Mouse (Mus musculus): Measurements from ENCODE around the gene Apaf1.

Gene Apaf1

DNA sequence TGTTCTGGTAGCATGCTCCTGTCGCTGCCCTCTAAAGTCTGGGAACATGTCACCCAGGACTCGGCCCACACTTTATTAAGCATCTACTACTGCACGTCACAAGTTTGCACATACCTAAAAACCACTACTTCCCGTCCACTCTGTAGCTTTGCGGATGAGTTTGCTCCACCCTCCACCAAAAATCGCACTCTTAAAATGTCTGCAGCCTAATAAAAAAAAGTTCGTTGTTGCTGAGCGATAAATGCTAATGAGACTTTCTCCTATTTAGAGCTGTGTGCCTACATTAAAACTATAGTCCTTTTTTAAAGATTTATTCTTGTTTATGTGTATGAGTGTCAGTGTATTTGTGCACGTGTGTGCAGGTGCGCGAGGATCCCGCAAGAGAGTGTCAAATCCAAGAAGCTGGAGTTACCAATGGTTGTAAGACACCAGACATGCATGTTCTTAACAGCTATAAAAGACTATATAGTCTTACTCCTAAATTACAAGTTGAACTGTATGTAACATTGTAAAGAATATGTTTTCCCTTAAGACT is 890 bp upstream of the Apaf1 start:
- in situ Hi-C loops (cut with MboI; ENCODE audit: unreplicated experiment in 2 of 2): no loop called here

GRCm38 (mm10) chr10:91081959-91082507 is 537 bp downstream of the Apaf1 start:
- in situ Hi-C loops (cut with MboI; ENCODE audit: unreplicated experiment in 2 of 2): no loop called here

- in situ Hi-C loops (cut with MboI; ENCODE audit: unreplicated experiment in 2 of 2): no loop called here
Measured at GRCm38 (mm10) chr10:91080540-91080939, 2.0 kb downstream of the Apaf1 start.

DNA sequence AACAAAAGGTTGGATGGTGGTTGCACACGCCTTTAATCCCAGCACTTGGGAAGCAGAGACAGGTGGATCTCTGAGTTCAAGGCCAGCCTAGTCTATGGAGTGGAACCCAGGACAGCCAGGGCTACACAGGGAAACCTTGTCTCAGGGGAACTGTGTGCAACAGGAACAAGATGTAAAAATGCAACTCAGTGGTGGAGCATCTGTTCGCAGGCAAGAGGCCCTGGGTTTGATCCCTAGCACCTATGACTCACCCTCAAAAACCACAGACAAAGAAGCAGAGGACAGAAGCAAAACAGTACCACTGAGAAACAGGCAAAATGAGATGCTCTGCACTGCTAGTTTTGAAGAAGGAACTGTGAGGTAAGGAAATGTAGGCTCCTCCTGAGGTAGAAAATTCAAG is 5.9 kb downstream of the Apaf1 start:
- in situ Hi-C loops (cut with MboI; ENCODE audit: unreplicated experiment in 2 of 2): no loop called here

- in situ Hi-C loops (cut with MboI; ENCODE audit: unreplicated experiment in 2 of 2): loop anchor here (5.0 to 25.0 kb wide), 3 partner anchors 69 to 1939 kb away; partner anchors contain the start of gene Nedd1 (in 2 of the 2)
Measured at GRCm38 (mm10) chr10:91073345-91073744, 9.2 kb downstream of the Apaf1 start.

DNA sequence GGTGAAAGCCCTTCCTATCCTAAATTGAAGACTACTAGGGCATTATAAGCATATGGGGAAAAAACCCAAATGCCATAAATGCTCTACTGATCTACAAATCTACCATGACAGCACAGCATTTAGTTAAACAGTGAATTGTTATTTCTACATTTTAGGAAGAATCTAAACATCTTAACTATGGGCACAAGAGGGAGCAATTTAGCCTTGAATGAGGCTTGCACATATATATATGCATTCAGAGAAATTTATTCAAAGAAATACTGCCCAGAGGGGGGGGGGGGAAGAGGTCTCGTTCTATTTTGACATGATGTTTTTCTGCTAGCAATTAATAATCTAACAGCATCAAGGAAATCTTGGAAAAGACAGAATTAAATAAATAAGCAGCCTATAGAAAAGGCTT is 10.8 kb downstream of the Apaf1 start:
- in situ Hi-C loops (cut with MboI; ENCODE audit: unreplicated experiment in 2 of 2): loop anchor here (5.0 to 25.0 kb wide), 3 partner anchors 71 to 1941 kb away; partner anchors contain the start of gene Nedd1 (in 2 of the 2)

DNA sequence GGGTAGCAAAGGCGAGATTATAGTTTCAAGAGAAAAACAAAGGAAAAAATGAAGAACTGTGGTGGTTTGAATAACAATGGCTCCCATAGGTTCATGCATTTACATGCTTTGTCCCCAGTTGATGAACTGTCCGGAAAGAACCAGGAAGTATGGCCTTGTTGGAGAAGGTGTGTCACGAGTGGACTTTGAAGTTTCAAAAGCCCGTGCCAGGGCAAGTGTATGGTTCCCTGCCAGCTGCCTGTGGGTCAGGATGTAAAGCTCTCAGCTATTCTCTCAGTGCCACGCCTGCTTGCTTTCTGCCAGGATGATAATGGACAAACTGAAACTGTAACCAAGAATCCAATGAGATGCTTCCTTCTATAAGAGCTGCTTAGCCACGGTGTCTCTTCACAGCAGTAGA is 20.2 kb downstream of the Apaf1 start:
- in situ Hi-C loops (cut with MboI; ENCODE audit: unreplicated experiment in 2 of 2): loop anchor here (25.0 kb wide), 2 partner anchors 1650 to 1950 kb away; partner anchors contain the start of gene Nedd1 (in 2 of the 2)

DNA sequence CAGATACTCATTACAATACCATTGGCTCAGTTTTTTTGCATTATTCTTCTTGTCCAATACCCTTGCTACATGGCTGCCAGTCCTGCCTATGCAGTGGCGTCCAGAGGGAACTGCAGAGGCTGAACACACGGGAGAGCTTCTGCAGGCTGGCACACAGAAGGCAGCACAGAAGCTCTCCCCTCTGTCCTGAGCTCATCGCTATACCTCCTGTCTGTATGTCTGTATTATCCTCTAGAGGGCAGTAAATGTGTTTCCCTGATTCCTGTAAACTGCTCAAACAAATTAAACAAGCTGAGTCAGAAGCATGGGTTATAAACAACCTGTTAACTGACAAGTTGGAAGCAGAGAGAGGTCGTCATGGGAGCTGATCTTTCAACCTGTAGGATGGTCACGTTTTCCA is 21.8 kb downstream of the Apaf1 start:
- in situ Hi-C loops (cut with MboI; ENCODE audit: unreplicated experiment in 2 of 2): loop anchor here (25.0 kb wide), 2 partner anchors 1652 to 1952 kb away; partner anchors contain the start of gene Nedd1 (in 2 of the 2)

- in situ Hi-C loops (cut with MboI; ENCODE audit: unreplicated experiment in 2 of 2): loop anchor here (25.0 kb wide), 2 partner anchors 1660 to 1960 kb away; partner anchors contain the start of gene Nedd1 (in 2 of the 2)
Measured at GRCm38 (mm10) chr10:91052734-91053133, 29.8 kb downstream of the Apaf1 start.

DNA sequence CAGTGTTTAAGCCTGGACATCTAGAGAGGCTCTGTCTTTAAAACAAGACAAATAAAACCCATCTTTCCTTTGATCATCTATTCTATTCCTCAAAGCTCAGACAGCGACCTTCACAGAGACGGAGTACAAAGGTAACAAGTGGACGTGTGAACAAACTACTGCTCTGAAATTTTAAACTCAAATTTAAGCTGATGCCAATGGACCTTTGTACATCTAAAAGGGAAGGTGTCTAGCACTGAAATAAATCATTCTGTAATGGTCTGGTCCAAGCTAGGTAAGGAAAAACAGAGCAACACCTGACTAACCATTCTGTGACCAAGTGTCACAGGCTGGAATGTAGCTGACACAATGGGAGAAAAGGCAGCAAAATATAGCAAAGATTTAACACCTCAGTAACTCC is 31.4 kb downstream of the Apaf1 start:
- in situ Hi-C loops (cut with MboI; ENCODE audit: unreplicated experiment in 2 of 2): loop anchor here (25.0 kb wide), 2 partner anchors 1661 to 1961 kb away; partner anchors contain the start of gene Nedd1 (in 2 of the 2)

- in situ Hi-C loops (cut with MboI; ENCODE audit: unreplicated experiment in 2 of 2): loop anchor here (25.0 kb wide), 3 partner anchors 812 to 1963 kb away; partner anchors contain the start of gene Nedd1 (in 2 of the 2)
Measured at GRCm38 (mm10) chr10:91049696-91050095, 32.9 kb downstream of the Apaf1 start.

DNA sequence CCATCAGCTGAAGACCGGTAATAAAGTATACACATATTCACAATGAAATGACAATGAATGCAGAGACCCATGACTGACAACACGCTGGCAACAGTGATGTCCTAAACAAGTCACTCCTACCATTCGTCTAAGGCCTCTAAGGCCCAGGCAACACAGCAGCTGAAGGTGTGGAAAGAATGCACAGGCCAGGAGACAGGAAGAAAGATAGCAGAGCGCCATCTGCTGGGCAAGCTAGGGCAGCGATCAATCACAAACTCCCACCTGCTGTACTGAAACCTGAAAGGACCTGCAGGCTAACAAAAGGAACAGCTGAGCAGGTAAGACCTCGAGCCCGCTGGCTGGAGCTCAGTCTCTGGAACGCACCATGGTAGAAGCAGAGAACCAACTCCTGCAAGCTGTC is 48.6 kb downstream of the Apaf1 start:
- in situ Hi-C loops (cut with MboI; ENCODE audit: unreplicated experiment in 2 of 2): loop anchor here (5.0 to 25.0 kb wide), 6 partner anchors 172 to 949 kb away; no protein-coding TSS in a partner anchor

- in situ Hi-C loops (cut with MboI; ENCODE audit: unreplicated experiment in 2 of 2): loop anchor here (5.0 to 25.0 kb wide), 6 partner anchors 170 to 948 kb away; no protein-coding TSS in a partner anchor
Measured at GRCm38 (mm10) chr10:91032399-91032798, 50.2 kb downstream of the Apaf1 start.

DNA sequence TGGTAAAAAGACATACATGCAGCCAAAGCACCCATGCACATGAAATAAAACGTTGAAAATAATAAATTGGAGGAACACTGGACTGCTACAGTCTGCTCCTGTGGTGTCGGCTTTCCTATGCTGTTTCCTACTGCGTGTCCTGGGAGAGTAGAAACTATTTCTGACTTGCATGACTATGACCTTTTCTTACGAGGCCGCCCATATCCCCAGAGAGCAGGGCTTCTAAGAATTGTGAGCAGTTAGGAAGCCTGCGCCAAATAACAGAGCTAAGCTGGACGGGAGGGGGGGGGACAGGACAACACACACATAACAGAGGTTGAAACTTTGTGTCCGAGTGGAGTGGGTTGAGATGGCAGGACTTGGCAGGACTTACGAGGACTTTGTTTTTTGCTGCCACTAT is 51.4 kb downstream of the Apaf1 start:
- in situ Hi-C loops (cut with MboI; ENCODE audit: unreplicated experiment in 2 of 2): loop anchor here (5.0 to 25.0 kb wide), 6 partner anchors 169 to 946 kb away; no protein-coding TSS in a partner anchor

- in situ Hi-C loops (cut with MboI; ENCODE audit: unreplicated experiment in 2 of 2): loop anchor here in 1 of 2 experiments (25.0 kb wide), 1 partner anchor 792 kb away; no protein-coding TSS in a partner anchor
Measured at GRCm38 (mm10) chr10:91029002-91029539, 53.5 kb downstream of the Apaf1 start.

DNA sequence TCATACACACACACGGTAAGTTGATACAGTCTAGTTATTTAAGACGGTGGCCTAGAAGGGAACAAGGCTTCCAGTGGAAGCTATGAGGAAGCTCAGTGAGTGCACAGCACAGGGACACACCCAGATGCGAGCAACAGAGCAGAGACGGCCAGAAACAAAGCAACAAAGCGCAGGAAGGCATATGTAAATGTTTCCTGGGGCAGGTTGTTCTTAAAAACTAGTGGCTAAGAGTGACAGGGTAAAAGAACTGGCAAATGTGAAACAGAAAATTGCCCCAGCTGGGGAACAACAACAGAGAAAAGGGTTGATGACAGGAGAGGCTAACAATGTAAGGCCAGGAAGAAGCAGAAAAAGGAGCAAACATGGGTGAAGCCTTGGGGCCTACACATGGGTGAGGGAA is 54.6 kb downstream of the Apaf1 start:
- in situ Hi-C loops (cut with MboI; ENCODE audit: unreplicated experiment in 2 of 2): loop anchor here in 1 of 2 experiments (25.0 kb wide), 1 partner anchor 791 kb away; no protein-coding TSS in a partner anchor

DNA sequence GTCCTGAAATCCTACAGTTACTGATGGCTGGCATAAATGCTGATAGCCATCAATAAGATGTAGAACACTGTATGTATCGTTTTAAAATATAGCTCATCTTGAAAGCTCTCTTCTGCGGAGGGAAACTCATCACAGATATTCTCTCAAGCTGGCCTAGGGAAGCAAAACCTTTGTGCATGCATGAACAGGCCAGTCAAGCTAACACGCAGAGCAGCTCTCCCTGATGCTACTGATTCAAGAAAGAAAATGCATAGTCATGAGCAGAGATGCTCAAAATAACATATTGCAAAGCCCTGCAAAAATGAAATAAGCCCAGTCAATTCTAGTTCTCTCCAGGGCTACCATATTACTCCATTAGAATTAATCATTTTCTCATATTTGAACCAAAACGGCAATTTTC is 55.1 kb downstream of the Apaf1 start:
- in situ Hi-C loops (cut with MboI; ENCODE audit: unreplicated experiment in 2 of 2): loop anchor here in 1 of 2 experiments (25.0 kb wide), 1 partner anchor 790 kb away; no protein-coding TSS in a partner anchor

GRCm38 (mm10) chr10:91005858-91006538 is 76.6 kb downstream of the Apaf1 start:
- in situ Hi-C loops (cut with MboI; ENCODE audit: unreplicated experiment in 2 of 2): no loop called here

- in situ Hi-C loops (cut with MboI; ENCODE audit: unreplicated experiment in 2 of 2): no loop called here
Measured at GRCm38 (mm10) chr10:91001421-91001820, 81.1 kb downstream of the Apaf1 start.

DNA sequence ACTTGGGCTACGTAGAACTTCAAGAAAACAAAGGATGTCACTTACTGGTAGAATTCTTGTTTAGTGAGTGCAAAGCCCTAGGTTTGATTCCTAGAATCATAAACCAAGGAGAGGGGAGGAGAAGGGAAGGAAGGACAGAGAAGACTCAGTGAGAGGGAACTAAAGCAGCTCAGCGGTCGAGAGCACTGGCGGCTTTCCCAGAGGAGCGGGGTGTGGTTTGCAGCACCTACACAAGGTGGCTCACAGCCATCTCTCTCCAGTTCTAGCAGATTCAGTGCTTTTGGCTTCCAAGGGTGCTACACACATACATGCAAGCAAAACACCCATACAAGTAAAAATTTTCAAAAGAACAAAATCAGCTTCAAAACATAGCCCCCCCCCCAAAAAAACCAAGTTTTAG is 82.7 kb downstream of the Apaf1 start:
- in situ Hi-C loops (cut with MboI; ENCODE audit: unreplicated experiment in 2 of 2): no loop called here

DNA sequence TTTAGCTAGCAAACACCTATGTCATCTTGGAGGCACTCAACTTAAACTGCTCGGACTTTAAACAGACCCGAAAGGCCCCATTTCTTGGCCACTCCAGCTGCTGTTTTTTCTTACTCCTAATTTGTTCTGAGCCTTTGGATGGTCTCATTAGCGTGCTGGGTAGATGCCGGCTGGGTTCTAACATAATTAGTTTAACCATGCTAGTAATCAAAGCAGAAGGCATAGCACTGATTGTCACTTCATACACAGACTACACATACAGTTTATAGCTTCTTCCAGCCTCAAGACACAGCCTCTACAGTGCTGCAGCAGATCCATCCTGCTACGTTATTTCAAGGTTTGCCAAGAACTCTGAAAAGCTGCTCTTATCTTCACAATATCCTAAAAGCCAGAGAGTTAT is 88.7 kb downstream of the Apaf1 start:
- in situ Hi-C loops (cut with MboI; ENCODE audit: unreplicated experiment in 2 of 2): no loop called here
